ENCODE assay signal across 24 mouse cellular contexts in genomic region chr19:53415198-53415597, GRCm38 (mm10). TPM values are rescaled to one million over a fixed set of nuclear protein-coding genes. Genes with fewer than 3 reads are reported as not detected.
DNase-seq lines count a peak whose midpoint lies in the region; ATAC-seq and TF ChIP-seq lines count a peak whose summit lies in the region.
"Had no signal": no experiment of that assay in that cellular context is flagged by ENCODE, and none has a peak within 500 bp of the region (broad histone marks: within the 10 kb centered on the region; RNA-seq: fewer than 3 reads in every experiment).

No protein-coding gene starts in this region.

- TF ChIP-seq CTCF in gastrocnemius, adult 2 months (IDR thresholded peaks at IDR 0.05), result no peak
- no peak for TF ChIP-seq CTCF in cerebellum, adult 2 months (IDR thresholded peaks at IDR 0.05; ENCODE audit: borderline replicate concordance, insufficient read depth, low read depth, low read length)

- H3K9ac ChIP-seq in liver, embryonic 11.5 days (ENCODE audit: low read depth, low read length), result no peak overlapping the region
- H3K9ac ChIP-seq: forebrain, embryonic 15.5 days; limb, embryonic 13.5 days; neural tube, embryonic 12.5 days had no signal

- no peak overlapping the region for H3K27ac ChIP-seq in gastrocnemius, adult 2 months
- H3K27ac ChIP-seq in liver, embryonic 11.5 days (ENCODE audit: low read depth, low read length), result peak overlapping the region; percentile 54
- no peak overlapping the region for H3K27ac ChIP-seq in cerebellum, adult 2 months (ENCODE audit: insufficient read depth, low read length)
- H3K27ac ChIP-seq: forebrain, embryonic 15.5 days; limb, embryonic 13.5 days; neural tube, embryonic 12.5 days had no signal

- H3K4me3 ChIP-seq in gastrocnemius, adult 2 months, result peak overlapping the region; percentile 3
- H3K4me3 ChIP-seq in liver, embryonic 11.5 days (ENCODE audit: low read depth, low read length), result no peak overlapping the region
- no peak overlapping the region for H3K4me3 ChIP-seq in cerebellum, adult 2 months (replicated peaks; ENCODE audit: insufficient read depth, low read depth, low read length)
- H3K4me3 ChIP-seq: forebrain, embryonic 15.5 days; heart, embryonic 10.5 days; limb, embryonic 13.5 days; neural tube, embryonic 12.5 days had no signal

- no peak for ATAC-seq in liver, embryonic 11.5 days (replicated peaks; ENCODE audit: low FRiP score)
- ATAC-seq: forebrain, embryonic 15.5 days had no signal

- intact Hi-C loops in gastrocnemius, adult 2 months (cut with DNase I), result no loop called here

- H3K27me3 ChIP-seq in liver, embryonic 11.5 days (replicated peaks; ENCODE audit: control insufficient read depth, insufficient read depth, low read length), result no peaks in the 10 kb centered on the region
- H3K27me3 ChIP-seq in cerebellum, adult 2 months (ENCODE audit: control insufficient read depth, insufficient read depth, low read length), result no peaks in the 10 kb centered on the region
- H3K27me3 ChIP-seq: forebrain, embryonic 15.5 days; neural tube, embryonic 12.5 days had no signal

- no peaks in the 10 kb centered on the region for H3K9me3 ChIP-seq in liver, embryonic 11.5 days (ENCODE audit: control insufficient read depth, low read length)
- H3K9me3 ChIP-seq: forebrain, embryonic 15.5 days; G1E; heart, embryonic 10.5 days; limb, embryonic 13.5 days; neural tube, embryonic 12.5 days had no signal

- H3K4me2 ChIP-seq in liver, embryonic 11.5 days, result peak overlapping the region; percentile 30
- H3K4me2 ChIP-seq: forebrain, embryonic 15.5 days; limb, embryonic 13.5 days; neural tube, embryonic 12.5 days had no signal

- no peaks in the 10 kb centered on the region for H3K36me3 ChIP-seq in liver, embryonic 11.5 days (ENCODE audit: control insufficient read depth, insufficient read depth, low read length)
- H3K36me3 ChIP-seq: forebrain, embryonic 15.5 days; G1E; heart, embryonic 10.5 days; limb, embryonic 13.5 days; neural tube, embryonic 12.5 days had no signal

- peaks cover 27% of the 10 kb centered on the region for H3K4me1 ChIP-seq in liver, embryonic 11.5 days (replicated peaks; ENCODE audit: control insufficient read depth, insufficient read depth, low read length)
- no peaks in the 10 kb centered on the region for H3K4me1 ChIP-seq in cerebellum, adult 2 months (ENCODE audit: control insufficient read depth, insufficient read depth, low read length)

- no peak for DNase-seq in gastrocnemius, adult 2 months
- DNase-seq in gastrocnemius, adult 8-10 months (ENCODE audit: low spot score in 2 of 2), result no peak
- no peak for DNase-seq in liver, embryonic 11.5 days (ENCODE audit: low spot score)
- DNase-seq in liver, result no peak
- peak; percentile 47 for DNase-seq in MN1 (ENCODE audit: low spot score)
- DNase-seq in telencephalon, adult 2 months (ENCODE audit: low read depth, low spot score), result peak; percentile 56
- no peak for DNase-seq in cerebellum, adult 2 months
- DNase-seq: adrenal gland, postnatal 25 days; B cell, adult 2 months; cerebellum, adult 9-11 months; embryo, embryonic 11 days; gastrocnemius, postnatal 25 days; heart, postnatal 4 days; kidney, adult 9 months; kidney, postnatal 4 days; thymus, postnatal 14 days had no signal

- WGBS in liver, embryonic 11.5 days, result 68% methylated on average over 17 of the region's 17 CpGs
- 81% methylated on average over 17 of the region's 17 CpGs for WGBS in cerebellum, adult 2 months

- no peak for TF ChIP-seq POLR2A in cerebellum, adult 2 months (IDR thresholded peaks at IDR 0.05; ENCODE audit: borderline replicate concordance, insufficient read depth, low read length)

RNA-seq across cellular contexts. Expression of gene Smndc1, which starts 24.8 kb away (rescaled TPM):
- 10 to 100 TPM; 28.1 to 30.7 TPM for total RNA-seq in gastrocnemius, adult 2 months (2021)
- total RNA-seq in gastrocnemius, adult 8-10 months (2022), result 10 to 100 TPM; 27.4 to 32.4 (median 29.6) TPM
- 53.8 and 54.2 TPM in 2 replicates for polyA plus RNA-seq in liver, embryonic 11.5 days (2014; fragmentation: Nextera tagmentation; extraction: Ambion mirVana)
- polyA plus RNA-seq in cerebellum, adult 2 months (2012; rRNA removed), result 24.6 and 26.1 TPM in 2 replicates

RNA-seq across cellular contexts. Expression of gene Gm10197, which starts 43.6 kb away (rescaled TPM):
- total RNA-seq in gastrocnemius, adult 2 months (2021), result not detected
- not detected for total RNA-seq in gastrocnemius, adult 8-10 months (2022)
- polyA plus RNA-seq in liver, embryonic 11.5 days (2014; fragmentation: Nextera tagmentation; extraction: Ambion mirVana), result 3.3 TPM in 1 of 2 replicates, not detected in the other
- not detected in 2 replicates for polyA plus RNA-seq in cerebellum, adult 2 months (2012; rRNA removed)
- total RNA-seq: adrenal gland, postnatal 25 days; gastrocnemius, postnatal 25 days; heart, postnatal 4 days; megakaryocyte, adult 5-6 weeks; midbrain, postnatal 0 days had no signal
- polyA plus RNA-seq: forebrain, embryonic 15.5 days; G1E; heart, embryonic 10.5 days; limb, embryonic 13.5 days; lung, embryonic 16.5 days; midbrain, postnatal 0 days; neural tube, embryonic 12.5 days had no signal

Comparison
In these comparisons a context has a peak if more than half of its experiments do, and no peak if none do; other contexts are left out.
1. DNase-seq: peak in MN1 (single experiment) and telencephalon, adult 2 months (single experiment); none in gastrocnemius, adult 2 months (single experiment), gastrocnemius, adult 8-10 months (0 of 2), liver, embryonic 11.5 days (single experiment), liver (single experiment) and cerebellum, adult 2 months (0 of 2).